Mouse (Mus musculus) heart, embryonic 13.5 days (tissue): ENCODE measurements around the gene Thrsp. TPM values are rescaled to one million over a fixed set of nuclear protein-coding genes. Genes with fewer than 3 reads are reported as not detected.
A peak's percentile ranks its signal among the peaks of the same experiment; 100 is the strongest.

Experiments used
- ATAC-seq: fragments of 200-750 bp; cut with Nextera tagmentation; 2 replicates; pipeline ENCODE4 v1.8.0; 2017; ENCODE audit warnings: moderate TSS enrichment; ENCODE audit not compliant: insufficient number of reproducible peaks, low FRiP score, low TSS enrichment; ENCODE audit errors: extremely low read depth
- H3K27ac ChIP-seq: fragments of 300-500 bp; sonication (generic); replicated peaks from 2 replicates; pipeline ENCODE4 v1.5.1; 2015; ENCODE audit warnings: moderate library complexity, mild to moderate bottlenecking, inconsistent platforms
- H3K27me3 ChIP-seq: fragments of 300-500 bp; sonication (generic); replicated peaks from 2 replicates; pipeline ENCODE4 v1.6.1; 2015; ENCODE audit warnings: mild to moderate bottlenecking, inconsistent platforms
- H3K36me3 ChIP-seq: fragments of 300-500 bp; sonication (generic); 2 replicates; pipeline ENCODE4 v1.6.1; 2015; ENCODE audit warnings: mild to moderate bottlenecking, inconsistent platforms
- H3K4me1 ChIP-seq: fragments of 300-500 bp; sonication (generic); 2 replicates; pipeline ENCODE4 v1.6.1; 2015; ENCODE audit warnings: inconsistent platforms
- H3K4me2 ChIP-seq: fragments of 300-500 bp; sonication (generic); 2 replicates; pipeline ENCODE4 v1.6.1; 2015; ENCODE audit warnings: inconsistent platforms, mild to moderate bottlenecking, moderate library complexity
- H3K4me3 ChIP-seq: fragments of 300-500 bp; sonication (generic); 2 replicates; pipeline ENCODE4 v1.5.1; 2015; ENCODE audit warnings: moderate library complexity, mild to moderate bottlenecking, inconsistent platforms
- H3K9ac ChIP-seq: fragments of 300-500 bp; sonication (generic); 2 replicates; pipeline ENCODE4 v1.6.1; 2015; ENCODE audit warnings: inconsistent platforms, mild to moderate bottlenecking, moderate library complexity
- H3K9me3 ChIP-seq: fragments of 300-500 bp; sonication (generic); 2 replicates; pipeline ENCODE4 v1.6.1; 2016; ENCODE audit warnings: inconsistent platforms
- WGBS: fragments of 180-500 bp; shearing (Covaris S2); methylation state at CpG from one replicate; pipeline ENCODE4 v1.1.7; 2015; ENCODE audit warnings: mixed read lengths; 5-methylcytosine and 5-hydroxymethylcytosine counted together
- polyA plus RNA-seq: library from polyadenylated mRNA; unstranded; fragments of >200 nt; fragmentation: Nextera tagmentation; extraction: Ambion mirVana; gene quantifications from 2 replicates; pipeline ENCODE4 v1.2.1, GENCODE M21; 2015

The Thrsp gene
- polyA plus RNA-seq, 1 experiment from 2014 or later = 1.0 TPM

DNA sequence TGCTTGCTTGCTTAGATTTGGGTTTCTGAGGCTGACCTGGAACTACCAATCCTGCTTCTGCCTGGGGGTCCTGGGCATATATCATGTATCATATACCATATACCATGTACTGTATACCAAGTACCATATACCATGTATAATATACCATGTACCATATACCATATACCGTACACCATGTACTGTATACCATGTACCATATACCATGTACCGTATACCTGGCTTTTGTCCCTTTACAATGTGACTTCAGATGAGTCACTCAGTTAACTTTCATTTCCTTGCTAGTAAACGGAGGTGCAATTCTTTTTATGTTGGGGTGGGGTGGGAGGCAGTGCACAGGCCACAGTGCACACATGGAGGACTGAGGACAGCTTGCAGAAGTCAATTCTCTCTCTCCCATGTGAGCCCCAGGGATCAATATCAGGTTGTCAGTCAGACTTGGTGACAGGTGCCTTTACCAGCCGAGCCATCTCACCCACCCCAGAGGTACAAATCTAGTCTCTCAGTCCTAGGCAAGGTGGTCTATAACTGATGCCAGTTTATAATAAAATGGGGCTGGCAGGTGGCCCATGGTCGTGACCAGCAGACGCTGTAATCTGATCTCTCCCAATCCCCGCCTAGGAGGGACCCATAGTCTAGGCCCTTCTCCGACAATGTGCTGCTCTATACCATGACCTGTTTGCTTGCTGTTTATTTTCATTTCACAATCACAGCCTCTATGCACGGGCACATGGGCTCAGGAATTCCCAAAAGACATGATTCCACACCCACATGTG, 2.4 kb downstream of the Thrsp start:
- no peak overlapping the region for H3K4me2 ChIP-seq
- no peak overlapping the region for H3K4me3 ChIP-seq
- no peak overlapping the region for H3K9ac ChIP-seq
- WGBS = 51% methylated on average over 9 of the region's 9 CpGs
- H3K27me3 ChIP-seq = no peaks in the 10 kb centered on the region
- no peak for ATAC-seq
- no peaks in the 10 kb centered on the region for H3K9me3 ChIP-seq
- H3K36me3 ChIP-seq = peaks cover 20% of the 10 kb centered on the region
- H3K27ac ChIP-seq = no peak overlapping the region
- peaks cover 36% of the 10 kb centered on the region for H3K4me1 ChIP-seq

DNA sequence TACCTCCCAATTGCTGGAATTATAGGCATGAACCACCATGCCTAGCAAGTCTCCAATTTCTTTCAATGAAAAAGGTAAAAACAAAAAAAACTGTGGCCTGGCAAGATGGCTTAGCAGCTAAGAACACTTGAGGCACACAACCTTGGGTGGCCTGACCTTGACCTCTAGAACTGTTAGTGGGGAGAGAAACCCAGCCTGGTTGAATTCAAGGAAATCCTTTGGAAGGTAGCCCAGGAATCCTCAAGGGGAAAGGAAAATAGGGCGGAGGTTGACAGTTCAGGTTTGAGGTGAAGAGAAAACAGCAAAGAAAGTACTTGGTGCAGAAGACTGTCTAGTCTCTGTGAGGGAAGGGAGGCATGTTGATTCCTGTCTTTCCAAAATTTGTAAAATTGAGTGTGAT, 3.1 kb downstream of the Thrsp start:
- Histone ChIP-seq H3K9ac (no peak overlapping the region), H3K4me2 (no peak overlapping the region), H3K27me3 (no peaks in the 10 kb centered on the region), H3K9me3 (no peaks in the 10 kb centered on the region), H3K4me3 (no peak overlapping the region), H3K4me1 (peaks cover 36% of the 10 kb centered on the region), H3K36me3 (peaks cover 27% of the 10 kb centered on the region), H3K27ac (no peak overlapping the region)
- no peak for ATAC-seq
- 54% methylated on average over 1 of the region's 1 CpGs for WGBS

DNA sequence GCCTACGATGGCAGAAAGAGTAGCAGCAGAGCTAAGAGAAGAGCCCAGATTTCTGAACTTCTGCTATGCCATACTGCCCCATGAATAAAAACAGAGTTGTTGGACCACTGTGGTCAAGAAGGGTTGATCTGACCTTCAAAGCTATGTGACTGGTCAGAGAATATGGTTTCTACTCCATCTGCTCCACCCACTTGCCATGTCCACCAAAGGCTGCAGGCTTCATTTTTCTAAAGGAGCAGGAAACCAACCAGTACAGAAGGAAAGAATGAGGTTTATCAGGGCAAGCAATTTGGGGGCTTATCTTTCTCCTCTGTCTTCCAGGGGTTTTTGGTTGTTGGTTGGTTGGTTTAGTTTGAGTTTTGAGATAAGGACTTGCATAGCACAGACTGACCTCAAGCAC, 3.5 kb downstream of the Thrsp start:
- Histone ChIP-seq H3K9me3 (no peaks in the 10 kb centered on the region), H3K36me3 (peaks cover 31% of the 10 kb centered on the region), H3K4me1 (peaks cover 32% of the 10 kb centered on the region), H3K4me3 (no peak overlapping the region), H3K27me3 (no peaks in the 10 kb centered on the region), H3K4me2 (no peak overlapping the region), H3K9ac (no peak overlapping the region), H3K27ac (no peak overlapping the region)
- WGBS = 96% methylated on average over 1 of the region's 1 CpGs
- ATAC-seq = no peak

- peaks cover 16% of the 10 kb centered on the region for H3K4me1 ChIP-seq
- WGBS = 74% methylated on average over 3 of the region's 3 CpGs
- H3K9me3 ChIP-seq = no peaks in the 10 kb centered on the region
- H3K27ac ChIP-seq = no peak overlapping the region
- no peak overlapping the region for H3K4me3 ChIP-seq
- no peaks in the 10 kb centered on the region for H3K27me3 ChIP-seq
- ATAC-seq = no peak
- no peak overlapping the region for H3K9ac ChIP-seq
- H3K4me2 ChIP-seq = no peak overlapping the region
- H3K36me3 ChIP-seq = peaks cover 55% of the 10 kb centered on the region
These were observed 6.0 kb downstream of the Thrsp start for GRCm38 (mm10) chr7:97411575-97411974.

- Histone ChIP-seq H3K27ac (no peak overlapping the region), H3K4me2 (no peak overlapping the region), H3K36me3 (peaks cover 56% of the 10 kb centered on the region), H3K9ac (no peak overlapping the region), H3K4me3 (no peak overlapping the region), H3K4me1 (peaks cover 16% of the 10 kb centered on the region), H3K9me3 (no peaks in the 10 kb centered on the region), H3K27me3 (no peaks in the 10 kb centered on the region)
- WGBS = 96% methylated on average over 2 of the region's 2 CpGs
- no peak for ATAC-seq
These were observed 6.4 kb downstream of the Thrsp start for GRCm38 (mm10) chr7:97411106-97411505.

DNA sequence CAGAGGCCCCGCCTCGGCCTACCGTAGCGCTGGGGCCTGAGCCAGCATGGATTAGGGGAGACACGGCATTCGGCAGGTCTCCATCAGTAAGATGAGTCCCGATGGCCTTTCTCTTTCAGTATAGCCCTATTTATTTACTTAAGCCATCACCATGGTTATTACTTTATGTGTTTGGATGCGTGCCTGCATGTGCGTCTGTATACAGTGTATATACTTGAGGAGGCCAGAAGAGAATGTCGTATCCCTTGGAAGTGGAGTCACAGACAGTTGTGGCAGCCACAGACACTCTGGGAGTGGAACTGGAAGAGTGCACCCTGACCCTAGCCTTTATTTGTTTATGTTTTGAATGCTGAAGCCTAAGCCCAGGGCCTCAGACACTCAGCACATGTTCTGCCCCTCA, 10.4 kb downstream of the Thrsp start:
- no peak for ATAC-seq
- Histone ChIP-seq H3K9me3 (no peaks in the 10 kb centered on the region), H3K9ac (no peak overlapping the region), H3K4me1 (0 out of 2 replicates have a peak, but pooled peaks cover 5% of the 10 kb centered on the region), H3K4me3 (no peak overlapping the region), H3K27me3 (no peaks in the 10 kb centered on the region), H3K36me3 (peaks cover 72% of the 10 kb centered on the region), H3K4me2 (no peak overlapping the region), H3K27ac (no peak overlapping the region)
- WGBS = 87% methylated on average over 10 of the region's 10 CpGs

- Histone ChIP-seq H3K36me3 (peaks cover 26% of the 10 kb centered on the region), H3K4me2 (peak within 1 kb of the TSS; percentile 72), H3K4me1 (peaks cover 23% of the 10 kb centered on the region), H3K9ac (peak within 1 kb of the TSS; percentile 98), H3K27me3 (no peaks in the 10 kb centered on the region), H3K9me3 (no peaks in the 10 kb centered on the region), H3K27ac (peak within 1 kb of the TSS; percentile 92), H3K4me3 (peak within 1 kb of the TSS; percentile 90)
- WGBS = under 1% methylated on average over 54 of the region's 54 CpGs
- peak; percentile 73; the same call in 1 of the 2 replicates for ATAC-seq
These were observed 17.4 kb downstream of the Thrsp start, which contains the start of gene Ndufc2 for GRCm38 (mm10) chr7:97399960-97400715. Gene Ndufc2, plus strand, starts transcription at chr7:97400003.

DNA sequence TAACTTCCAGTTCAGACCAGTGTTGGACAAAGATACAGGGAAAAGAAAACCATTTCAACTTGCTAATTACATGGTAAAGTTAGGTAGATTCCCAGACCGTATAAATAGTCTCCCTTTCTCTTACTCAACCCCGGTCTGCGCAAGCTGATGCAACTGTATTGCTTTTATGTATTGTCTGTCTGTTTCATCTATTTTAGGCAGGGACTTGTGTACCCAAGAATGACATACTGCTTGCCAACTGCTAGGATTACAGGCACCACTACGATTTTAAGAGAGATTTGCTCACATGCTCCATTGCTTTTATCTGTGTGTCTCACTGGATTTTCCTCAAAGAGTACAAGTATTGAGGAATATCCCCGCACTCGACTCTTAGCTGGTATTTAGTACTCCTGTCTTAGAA, 18.6 kb downstream of the Thrsp start:
- peaks cover 22% of the 10 kb centered on the region for H3K4me1 ChIP-seq
- WGBS = 87% methylated on average over 6 of the region's 6 CpGs
- no peaks in the 10 kb centered on the region for H3K9me3 ChIP-seq
- no peak overlapping the region for H3K9ac ChIP-seq
- H3K4me3 ChIP-seq = no peak overlapping the region
- no peak overlapping the region for H3K4me2 ChIP-seq
- H3K27ac ChIP-seq = no peak overlapping the region
- peaks cover 24% of the 10 kb centered on the region for H3K36me3 ChIP-seq
- no peak for ATAC-seq
- no peaks in the 10 kb centered on the region for H3K27me3 ChIP-seq

DNA sequence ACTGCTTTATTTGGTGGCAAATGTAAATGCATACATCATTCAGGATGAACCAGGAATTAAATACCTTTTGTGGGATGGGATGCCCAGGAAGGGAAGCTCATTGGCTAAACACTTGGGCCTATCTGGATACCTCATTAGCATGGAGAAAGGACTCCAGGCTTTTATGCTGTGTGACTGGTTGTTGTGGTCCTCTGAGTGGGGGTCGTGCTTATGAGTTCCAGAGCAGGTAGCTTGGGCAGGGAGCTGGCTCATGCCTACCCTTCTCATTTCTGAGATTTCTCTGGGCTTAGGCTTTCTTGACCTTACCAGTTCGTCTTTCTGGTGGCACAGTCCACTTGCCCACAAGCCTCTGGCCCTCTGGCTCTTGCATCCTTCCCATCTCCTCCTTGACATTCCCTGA, 23.2 kb downstream of the Thrsp start:
- Histone ChIP-seq H3K27ac (no peak overlapping the region), H3K9ac (no peak overlapping the region), H3K9me3 (no peaks in the 10 kb centered on the region), H3K4me3 (no peak overlapping the region), H3K4me1 (no peaks in the 10 kb centered on the region; the same call in 1 of the 2 replicates), H3K4me2 (no peak overlapping the region), H3K36me3 (peaks cover 36% of the 10 kb centered on the region), H3K27me3 (no peaks in the 10 kb centered on the region)
- ATAC-seq = no peak
- WGBS = 63% methylated on average over 2 of the region's 2 CpGs

DNA sequence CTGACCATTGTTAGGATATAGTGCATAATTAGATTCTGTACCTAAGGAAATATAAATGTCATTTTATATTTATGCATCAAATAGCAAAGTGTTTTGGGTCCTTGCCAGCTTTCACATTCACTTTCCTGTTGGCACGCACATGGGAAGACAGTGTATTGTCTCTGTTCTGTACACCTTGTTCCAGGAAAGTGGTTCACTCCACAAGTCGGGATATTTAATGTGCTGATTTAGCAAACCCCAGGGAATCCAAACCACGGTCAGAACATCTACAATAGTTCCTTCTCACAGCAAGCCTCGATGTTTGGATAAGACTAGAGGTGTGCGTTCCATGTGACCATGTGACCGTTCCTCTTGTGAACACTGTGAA, 25.5 kb downstream of the Thrsp start:
- ATAC-seq = no peak
- H3K9ac ChIP-seq = no peak overlapping the region

GRCm38 (mm10) chr7:97391293-97392078, 26.0 kb downstream of the Thrsp start:
- no peaks in the 10 kb centered on the region for H3K9me3 ChIP-seq
- no peaks in the 10 kb centered on the region for H3K4me1 ChIP-seq
- H3K9ac ChIP-seq = no peak overlapping the region
- no peak overlapping the region for H3K4me3 ChIP-seq
- no peaks in the 10 kb centered on the region for H3K27me3 ChIP-seq
- no peak overlapping the region for H3K27ac ChIP-seq
- H3K36me3 ChIP-seq = peaks cover 63% of the 10 kb centered on the region
- H3K4me2 ChIP-seq = no peak overlapping the region
- 78% methylated on average over 13 of the region's 13 CpGs for WGBS
- no peak for ATAC-seq

More for the DNA sequence above, 25.5 kb downstream of the Thrsp start:
- Histone ChIP-seq H3K36me3 (peaks cover 58% of the 10 kb centered on the region), H3K9me3 (no peaks in the 10 kb centered on the region), H3K27me3 (no peaks in the 10 kb centered on the region), H3K27ac (no peak overlapping the region), H3K4me3 (no peak overlapping the region), H3K4me2 (no peak overlapping the region), H3K4me1 (no peaks in the 10 kb centered on the region)
- 79% methylated on average over 6 of the region's 6 CpGs for WGBS
